Mouse (Mus musculus): ENCODE measurements around the gene Krba1.

DNA sequence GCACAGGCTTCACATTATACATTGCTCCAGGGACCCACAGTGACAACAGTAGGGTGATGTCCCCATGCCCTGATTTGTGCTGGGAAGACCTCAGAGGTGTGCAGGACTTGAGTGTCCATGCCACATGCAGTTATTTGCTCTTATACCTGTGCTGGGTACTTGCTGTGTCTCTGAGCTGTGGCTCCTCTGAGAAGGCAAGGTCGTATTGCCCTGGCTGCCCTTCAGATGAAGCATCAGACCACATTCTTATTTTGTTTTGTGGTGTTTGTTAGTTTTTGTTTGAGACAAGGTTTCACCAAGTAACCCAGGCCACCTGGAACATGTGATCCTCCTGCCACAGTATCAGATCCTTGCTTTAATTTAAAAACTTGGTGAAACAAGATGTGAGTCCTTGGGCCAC, 19.5 kb downstream of the Krba1 start:
- TF ChIP-seq CTCF (IDR thresholded peaks at IDR 0.05; ENCODE audit: control insufficient read depth, insufficient read depth, insufficient read length): no peak
- no peak for TF ChIP-seq MYOD1 (IDR thresholded peaks at IDR 0.05; ENCODE audit: control insufficient read depth, insufficient read length, low read depth)
- no peak for TF ChIP-seq MAX (IDR thresholded peaks at IDR 0.05)
- no peak for TF ChIP-seq MYOG (IDR thresholded peaks at IDR 0.05; ENCODE audit: control insufficient read depth, extremely low read depth, insufficient read length)
